Mouse (Mus musculus): ENCODE data around the gene Lin28b.

Lin28b gene

DNA sequence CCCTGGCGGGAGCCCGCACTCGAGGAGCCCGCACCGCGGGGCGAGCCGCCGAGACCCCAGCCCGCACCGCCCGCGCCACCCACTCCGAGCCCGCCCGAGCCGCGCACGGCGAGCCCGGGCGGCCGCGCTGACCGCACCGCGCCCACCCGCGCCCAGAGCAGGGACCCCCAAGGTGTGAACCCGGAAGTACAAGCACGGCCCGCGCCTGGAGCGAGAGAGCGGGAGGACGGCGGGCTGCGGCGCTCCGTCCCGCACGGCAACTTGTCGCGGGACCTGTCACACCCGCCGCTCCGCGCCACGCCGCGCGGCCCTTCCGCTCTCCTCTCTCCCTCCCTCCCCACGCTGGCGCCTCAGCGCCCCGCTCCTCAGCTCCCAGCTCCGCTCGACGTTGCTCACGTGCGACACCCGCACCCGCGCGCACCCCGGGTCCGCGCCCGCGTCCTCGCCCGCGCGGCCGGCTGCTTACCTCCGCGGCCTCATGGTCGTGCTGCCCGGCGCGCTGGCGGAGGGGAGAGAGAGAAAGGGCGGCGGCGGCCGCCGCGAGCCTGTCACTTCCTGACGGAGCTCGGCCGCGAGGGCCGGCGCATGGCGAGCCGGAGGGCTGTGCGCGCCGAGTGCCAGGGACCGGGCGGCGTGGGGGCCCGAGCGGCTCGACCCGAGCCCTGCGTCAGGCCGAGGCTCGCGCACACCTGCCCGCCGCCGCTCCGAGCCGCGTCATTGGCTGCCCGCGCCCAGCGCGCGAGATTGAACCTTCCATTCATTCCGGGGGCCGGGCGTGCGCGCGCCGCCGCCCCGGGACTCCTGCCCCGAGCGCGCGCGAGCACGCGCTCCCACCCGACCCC is at the start of gene Lin28b:
Lin28b (minus strand) TSS at position 635 of the 842 bp plus-strand sequence.
- peak; percentile 87 for DNase-seq

DNA sequence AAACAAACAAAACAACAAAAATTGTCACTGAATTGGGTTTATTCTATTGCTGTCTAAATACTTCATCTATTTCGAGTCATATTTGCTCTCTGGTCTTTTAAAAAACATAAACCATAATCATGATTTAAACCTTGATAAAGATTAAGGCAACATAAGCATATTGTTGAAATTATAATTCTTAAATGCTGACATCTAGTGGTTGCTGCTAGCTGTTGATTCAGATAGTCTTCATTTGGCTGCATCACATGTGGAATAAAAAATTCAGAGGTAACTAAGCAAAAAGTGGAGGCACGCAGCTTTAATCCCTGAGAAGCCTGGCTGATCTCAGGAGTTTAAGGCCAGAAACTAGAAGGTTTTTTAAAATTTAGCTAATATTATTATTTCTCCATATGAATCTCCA is 25.6 kb upstream of the Lin28b start:
- no peak for DNase-seq

DNA sequence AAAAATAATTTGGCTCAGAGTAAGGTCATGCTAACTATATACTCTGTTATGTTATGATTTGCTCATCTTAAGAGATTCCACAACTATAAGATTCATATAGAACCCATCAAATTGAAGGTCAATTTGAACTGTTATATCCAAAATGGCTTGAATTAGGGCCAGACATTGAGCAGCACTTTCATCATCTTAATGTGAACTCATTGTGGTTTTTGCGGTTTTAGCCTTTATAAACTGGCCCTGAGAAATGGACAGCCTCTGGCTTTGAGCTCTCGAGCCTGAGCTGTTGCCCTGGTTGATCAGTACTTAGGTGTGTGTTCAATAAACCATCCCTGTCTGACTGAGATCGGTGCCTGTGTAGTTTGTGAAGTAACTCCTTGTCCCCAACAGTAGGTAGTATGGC is 24.5 kb upstream of the Lin28b start:
- DNase-seq = no peak

DNA sequence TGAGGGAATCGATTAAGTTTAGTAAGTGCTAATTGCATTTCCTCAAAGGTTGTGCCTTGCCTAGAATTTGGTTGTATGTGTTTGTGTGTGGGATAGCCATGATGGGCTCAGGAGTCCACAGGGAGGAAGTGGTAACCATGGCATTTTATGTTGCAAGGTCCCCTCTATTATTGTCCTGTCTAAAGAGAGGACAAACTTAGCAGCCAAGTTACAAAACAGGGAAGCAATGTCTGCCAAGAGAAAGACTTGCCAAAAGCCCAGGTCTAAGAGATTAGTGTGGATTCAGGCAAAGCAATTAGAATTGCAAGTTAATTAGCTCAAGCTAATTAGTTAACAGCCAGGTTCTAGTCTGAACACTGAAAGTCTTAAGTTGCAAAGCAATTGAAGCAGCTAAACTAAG is 14.1 kb upstream of the Lin28b start:
- no peak for DNase-seq

DNA sequence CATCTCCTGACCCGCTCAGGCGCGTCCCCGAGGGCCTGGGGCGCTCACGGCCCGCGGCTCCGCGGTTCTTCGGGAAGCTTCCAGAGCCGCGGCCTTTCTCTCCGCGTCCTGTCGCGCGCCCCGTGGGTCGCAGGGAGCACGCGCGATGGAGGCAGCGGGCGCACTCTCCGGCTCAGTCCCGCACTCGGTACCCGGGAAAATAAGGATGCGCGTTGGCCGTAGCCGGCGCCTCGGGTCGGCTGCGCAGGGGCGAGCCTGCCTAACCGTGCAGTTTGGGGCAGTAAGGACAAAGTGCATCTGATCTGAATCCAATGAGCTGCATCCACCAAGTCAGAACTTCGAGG is 380 bp upstream of the Lin28b start:
- DNase-seq = no peak

DNA sequence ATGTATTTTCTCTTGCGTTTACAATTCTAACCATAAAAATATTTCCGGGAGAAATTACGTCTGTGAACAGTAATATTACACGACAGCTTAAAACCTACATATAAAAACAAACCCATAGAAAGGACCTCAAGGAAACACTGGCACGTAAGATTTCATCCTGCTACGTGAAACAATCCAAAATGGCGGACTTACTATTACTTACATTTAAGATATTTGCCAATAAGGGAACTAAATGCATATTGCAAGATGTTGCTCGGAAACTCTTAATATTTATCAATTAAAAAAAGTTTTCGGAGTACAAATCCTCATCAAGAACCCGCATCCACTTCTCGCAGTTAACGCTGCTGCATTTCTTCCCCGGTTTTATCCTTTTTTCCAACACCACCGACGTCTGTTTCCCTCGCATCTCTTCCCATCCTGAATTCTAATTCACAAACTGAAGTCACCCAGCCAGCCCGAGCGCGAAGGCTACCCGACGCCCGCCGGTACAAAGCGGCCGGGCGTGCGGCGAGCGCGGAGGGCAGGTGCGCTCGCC is 902 bp downstream of the Lin28b start:
- no peak for DNase-seq

DNA sequence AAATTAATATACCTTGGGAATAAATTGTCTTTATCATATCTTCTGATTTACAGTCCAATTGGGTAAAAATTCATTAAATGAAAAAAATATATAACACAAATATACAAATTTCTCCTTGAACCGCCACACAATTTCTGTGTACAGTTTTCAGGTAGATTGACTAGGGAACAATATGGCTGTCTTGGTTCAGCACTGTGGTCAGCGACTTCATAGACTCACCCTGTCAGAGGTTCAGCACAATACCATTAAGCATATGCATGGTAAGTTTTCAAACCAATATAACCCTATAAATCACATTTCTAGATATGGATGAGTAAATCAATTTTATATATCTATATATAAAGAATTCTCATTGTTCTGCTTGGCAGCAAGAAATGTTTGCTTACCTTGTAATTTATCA is 3.0 kb downstream of the Lin28b start:
- DNase-seq = no peak

DNA sequence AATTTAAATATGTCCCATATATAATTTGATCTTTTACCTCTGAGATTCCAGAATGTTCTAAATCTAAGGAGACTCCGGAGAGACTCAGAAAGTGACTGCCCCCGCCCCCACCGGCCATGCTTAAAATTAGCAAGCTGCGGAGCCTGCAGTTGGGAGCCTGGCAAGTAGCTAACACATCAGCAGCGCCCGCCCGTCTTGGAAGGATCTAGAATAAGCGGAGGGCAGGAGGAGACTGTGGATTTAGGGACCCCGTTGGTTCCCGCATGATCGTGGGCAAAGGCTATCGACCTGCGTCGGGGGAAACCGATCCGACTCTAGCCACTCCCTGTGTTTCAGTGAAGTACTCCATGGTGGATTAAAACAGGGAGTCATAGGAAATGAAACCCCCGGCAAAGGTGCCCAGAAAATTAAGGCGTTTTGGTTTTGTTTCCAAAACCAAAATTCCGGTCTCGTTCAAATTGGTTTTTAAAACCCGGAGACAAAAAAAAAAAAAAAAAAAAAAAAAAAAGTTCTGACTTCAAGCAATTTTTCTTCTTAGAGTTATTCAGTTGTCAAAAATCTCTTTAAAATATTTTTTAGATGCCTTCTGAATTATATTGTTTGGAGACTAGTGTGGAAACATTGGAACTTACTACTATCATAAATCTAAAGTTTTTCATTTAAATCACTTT is 12.4 kb downstream of the Lin28b start:
- DNase-seq = no peak

DNA sequence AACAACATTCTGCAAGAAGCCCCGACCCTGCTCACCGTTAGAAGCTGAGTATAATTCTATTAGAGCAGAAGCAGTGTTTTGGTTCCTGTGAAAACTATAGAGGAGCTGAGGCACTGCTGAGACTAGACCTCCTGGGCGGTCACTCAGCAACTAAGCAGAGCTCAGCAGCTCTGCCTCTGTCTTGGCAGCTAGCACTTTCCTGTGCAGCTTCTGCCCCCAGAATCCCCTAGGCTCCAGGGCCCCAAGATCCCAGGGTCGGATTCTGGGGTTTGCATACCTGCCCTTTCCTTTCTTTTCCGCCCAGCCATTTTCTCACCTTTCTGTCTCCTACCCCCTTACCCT is 13.1 kb downstream of the Lin28b start:
- no peak for DNase-seq

DNA sequence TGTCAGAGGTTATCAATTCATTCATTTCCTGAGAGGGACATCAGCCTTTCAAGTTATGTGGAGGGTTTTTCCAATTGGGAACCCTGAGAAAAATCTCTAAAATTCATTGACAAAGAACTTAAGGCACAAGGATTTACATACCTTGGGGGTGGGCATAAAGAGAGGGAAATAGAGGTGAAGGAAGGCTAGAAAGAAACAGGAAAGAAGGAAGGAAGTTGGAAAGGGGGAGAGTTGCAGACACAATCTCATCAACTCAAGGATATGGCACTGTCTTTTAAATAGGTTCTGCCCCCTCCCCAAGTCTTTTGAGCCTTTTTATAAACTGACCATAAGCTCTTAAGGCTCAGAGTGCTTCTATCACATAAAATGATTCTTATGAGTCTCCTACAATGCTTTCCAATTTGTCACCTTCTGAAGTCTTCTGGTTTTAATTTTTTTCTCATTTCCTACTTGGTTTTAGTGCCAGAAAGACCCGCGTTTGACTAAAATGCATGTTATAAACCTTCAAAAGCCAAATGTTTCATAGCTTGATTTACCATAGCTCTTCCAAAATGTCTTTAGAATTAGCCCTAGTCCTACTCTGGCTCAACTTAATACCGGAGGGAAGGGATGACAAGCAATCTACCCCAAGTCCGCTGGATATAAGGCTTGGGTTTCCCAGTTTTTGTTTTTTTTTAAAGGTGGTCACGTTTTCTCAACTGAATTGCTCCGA is 13.6 kb downstream of the Lin28b start:
- DNase-seq = no peak

DNA sequence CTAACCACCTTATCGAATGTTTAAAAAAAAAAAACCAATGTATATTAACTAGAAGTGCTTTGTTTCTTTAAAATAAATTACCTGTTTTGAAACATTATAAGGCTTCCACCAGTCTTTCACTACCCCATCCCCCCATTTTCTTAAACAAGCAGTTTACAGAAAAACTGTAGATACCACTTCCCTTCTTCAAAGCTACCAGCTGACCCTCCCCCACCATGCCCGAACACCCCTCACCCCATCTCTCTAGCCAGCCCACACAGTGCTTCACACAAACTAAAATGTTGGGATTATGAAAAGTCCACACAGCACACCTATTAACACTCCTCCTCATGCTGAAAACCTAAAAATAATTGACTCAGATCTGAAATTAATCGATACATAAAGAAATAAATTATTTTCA is 14.9 kb downstream of the Lin28b start:
- DNase-seq = no peak

DNA sequence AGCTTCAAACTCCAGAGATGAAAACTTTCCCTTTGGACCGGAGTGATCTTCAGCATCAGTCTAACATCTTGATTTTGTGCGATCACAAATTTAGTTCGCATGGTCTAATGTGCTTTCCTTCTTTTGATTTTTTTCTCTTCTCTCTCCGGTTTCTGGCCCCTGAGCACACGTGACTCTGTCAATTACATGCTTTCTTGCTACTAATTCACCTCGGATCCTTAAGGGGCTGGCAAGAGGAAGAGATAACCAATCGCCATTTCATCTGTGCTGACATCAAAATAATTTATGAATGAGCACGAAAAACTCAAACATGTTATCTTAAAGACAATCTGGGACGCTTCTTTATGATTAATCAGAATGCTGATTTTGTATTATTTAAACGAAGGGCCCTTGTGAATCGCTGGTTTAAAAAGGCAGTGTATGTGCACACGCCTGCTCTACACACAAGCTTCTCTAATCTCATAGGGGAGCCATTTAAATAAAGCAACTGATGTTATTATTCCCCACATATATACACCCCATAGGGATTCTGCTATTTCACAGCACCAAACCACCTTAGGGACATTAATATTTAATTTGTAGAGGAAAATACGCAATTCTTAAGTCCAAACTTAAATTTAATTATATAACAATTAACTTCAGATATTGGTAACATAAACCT is 16.0 kb downstream of the Lin28b start:
- DNase-seq = no peak

DNA sequence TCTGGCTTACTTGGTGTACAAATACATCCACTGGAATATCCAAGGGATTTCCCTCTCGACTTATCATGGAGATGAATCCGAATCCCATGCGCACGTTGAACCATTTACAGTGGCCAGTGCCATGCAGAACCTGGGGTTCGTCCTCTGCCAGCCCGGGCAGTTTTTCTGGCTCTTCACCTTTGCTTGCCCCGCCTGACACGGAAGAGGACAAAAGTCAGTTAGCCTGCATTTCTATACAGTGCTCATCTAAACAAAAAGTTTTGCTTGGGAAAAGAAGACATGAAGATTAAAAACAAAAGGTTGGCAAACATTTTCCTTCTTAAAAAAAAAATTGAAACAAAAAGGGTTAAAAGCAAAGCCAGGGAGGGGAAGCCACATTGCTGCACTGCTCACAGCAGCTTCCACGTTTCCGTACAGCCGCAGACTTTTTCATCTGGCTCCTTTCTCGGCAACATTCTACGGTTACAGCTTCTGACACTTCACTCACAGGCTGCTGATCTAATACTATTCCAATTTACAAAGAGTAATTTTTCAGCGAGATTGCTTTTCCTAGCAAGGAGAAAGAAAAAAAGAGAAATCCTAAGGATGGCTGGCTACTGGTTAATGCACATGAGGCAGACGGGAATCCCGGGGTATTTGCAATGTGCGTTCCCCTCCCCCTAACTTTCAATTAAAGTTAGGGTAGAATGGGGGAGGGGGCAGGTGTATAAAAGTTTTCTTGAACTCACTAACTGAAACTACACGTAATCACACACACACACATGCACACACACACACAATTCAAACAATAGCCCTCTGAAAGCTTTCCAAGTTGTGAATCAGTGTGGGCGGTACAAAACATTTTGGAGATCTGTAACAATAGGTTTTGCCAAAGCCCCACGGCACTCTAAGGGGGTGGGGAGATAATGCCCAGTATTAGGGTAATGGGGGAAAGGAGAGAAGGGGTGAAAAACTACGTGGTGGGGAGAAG is 16.9 kb downstream of the Lin28b start:
- no peak for DNase-seq

DNA sequence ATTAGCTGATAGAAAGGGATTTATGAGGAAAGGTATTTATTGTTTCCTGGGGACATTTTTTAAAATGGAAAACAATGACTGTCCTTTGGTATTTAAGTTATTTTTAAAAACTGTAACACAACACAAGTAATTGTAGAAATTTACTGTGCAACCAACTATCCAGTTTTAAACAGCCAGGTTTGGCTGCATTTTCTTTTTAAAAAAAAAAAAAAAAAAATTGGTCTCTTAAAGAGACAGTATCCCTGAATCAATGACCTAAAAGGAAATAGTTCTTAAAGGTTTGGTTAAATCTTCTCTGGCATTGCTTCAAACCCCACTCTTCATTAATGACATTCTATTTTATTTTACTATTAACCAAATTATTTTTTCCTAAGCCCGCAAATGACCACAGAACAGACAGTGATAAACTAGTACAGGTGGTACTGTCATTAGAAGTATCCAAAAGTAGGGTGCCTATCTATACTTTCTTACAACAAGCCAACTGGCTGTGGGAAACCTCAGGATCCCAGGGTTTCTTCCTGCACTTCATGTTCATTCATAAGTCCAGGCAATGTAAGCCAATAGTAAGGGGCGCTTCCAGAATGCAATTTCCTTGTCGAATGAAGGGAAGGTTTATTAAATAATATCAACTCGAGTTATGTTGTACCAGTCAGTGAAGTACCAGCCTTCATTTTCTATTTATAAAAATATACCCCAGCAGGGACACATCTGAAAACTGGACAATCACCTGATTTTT is 17.8 kb downstream of the Lin28b start:
- no peak for DNase-seq

DNA sequence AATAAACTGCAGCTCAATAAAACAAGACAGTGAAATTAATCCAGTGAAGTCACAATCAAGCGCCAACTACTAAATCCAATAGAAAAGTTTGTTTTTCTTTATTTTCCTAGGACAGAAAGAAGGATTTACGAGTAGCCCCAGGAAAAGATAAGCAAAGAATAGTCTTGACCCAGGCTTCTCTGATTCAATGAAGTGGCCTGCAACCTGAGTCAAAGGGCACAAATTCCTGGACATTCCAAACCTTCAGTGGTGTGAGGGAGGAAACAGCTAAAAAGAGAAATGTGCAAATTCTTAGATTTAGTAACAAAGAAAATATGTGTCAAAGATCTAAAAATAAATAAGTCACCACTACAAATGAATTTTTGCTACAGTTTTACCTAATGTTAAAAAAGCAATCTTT is 27.6 kb downstream of the Lin28b start:
- DNase-seq = no peak

DNA sequence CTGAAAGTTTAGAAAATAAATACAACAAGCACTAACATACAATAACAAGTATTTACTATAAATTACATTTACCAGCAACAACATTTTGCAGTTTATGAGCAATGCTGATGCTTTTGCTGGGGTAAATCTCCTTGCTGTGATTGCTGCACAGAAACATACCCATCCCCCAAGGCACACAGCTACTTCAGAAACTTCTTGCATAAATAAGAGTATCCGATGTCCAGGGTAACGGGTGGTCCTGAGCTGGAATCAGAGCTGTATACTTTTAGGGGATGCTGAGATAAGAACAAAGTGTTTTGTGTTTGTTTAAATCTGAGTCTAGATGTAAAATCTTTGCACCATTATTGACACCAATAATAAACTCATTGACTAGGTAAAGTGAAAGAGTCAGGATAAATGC is 28.1 kb downstream of the Lin28b start:
- DNase-seq = no peak

DNA sequence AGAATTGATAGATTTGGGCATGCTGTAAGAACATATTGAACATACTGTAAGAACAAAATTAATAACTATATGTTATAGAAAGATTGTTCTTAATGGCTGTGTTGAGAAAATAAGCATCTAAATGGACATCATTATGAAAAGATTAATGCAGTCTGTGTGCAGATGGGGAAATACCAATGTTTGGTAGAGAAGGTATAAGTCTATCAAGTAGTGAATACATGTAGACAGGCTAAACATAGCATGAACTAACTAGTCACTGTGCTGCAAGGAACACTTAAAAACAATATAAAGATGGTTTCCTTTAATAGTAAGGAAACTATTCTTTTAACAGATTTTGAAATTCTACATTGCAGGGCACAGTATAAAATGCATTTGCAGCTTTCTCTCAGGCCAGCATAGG is 39.6 kb downstream of the Lin28b start:
- DNase-seq = no peak

DNA sequence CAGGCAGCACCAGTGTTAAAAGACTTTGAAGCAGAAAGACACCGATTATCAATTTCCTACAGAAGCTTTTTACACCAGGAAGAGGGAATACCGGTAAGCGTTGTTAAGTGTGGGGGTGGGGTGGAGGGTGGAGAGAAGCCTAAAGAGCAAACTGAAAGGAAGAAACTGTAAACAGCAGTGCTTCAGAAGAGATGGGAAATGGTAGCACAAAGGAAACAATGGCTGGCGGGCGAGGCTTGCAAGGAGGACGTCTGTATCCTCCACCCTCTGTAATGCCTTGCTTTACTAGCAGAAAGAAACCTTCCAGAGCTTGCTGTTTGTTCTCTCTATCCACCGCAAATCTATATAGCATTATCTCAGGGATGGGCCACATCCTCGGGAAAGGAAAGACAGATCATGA is 40.0 kb downstream of the Lin28b start:
- no peak for DNase-seq

DNA sequence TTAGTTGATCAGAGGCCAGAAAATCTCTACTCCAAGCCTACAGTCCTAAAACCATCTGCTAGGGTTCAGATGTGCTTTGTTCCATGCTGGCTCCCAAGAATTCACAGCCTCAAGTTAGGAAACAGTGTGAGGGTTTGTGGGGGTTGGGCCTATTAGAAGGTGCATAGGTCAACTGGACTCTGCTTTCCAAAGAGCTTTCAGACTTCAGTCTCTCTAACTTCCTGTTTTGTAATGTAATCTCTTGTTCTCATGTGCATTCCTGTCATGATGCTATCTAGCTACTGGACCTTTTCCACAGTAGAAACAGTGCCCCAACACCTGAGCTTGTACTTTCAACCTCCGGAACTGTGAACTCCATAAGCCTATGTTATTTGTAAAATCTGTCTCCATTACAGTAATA is 63.8 kb downstream of the Lin28b start:
- no peak for DNase-seq

DNA sequence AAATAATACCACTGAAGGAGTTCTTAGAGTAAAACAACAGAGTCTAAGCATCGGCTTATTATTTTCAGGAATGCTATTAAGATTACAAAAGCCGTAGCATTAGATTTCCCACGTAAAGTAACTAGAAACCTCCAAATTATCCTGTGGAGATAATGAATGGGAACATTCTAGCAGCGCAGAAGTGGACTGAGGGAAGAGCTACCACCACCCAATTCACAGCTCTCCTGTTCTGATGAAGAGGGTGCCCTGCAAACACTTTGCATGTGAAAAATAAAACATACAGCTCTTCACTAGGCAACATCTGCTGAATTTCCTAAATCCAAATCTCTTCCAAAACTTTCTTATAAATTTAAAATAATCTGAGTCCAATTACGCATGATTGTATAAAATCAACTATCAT is 74.1 kb downstream of the Lin28b start:
- DNase-seq = no peak

DNA sequence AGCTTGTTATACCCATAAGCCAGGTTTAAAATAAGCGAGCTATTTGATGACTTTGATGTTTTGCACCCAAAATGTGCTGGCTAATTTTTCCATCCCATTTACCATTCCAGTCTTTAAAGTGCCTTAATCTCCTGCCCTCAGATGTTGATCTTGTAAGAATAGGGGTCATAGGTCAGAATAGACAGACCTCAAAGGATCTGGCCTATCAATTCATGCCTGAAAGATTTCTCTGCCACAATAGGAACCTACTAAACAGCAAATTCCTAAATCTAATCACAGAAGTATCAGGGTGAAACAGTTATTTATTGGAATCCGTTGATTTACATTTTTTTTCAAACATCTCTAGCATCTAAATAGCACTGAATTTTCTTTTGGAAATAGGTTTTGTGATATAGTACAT is 74.5 kb downstream of the Lin28b start:
- no peak for DNase-seq
